Mouse (Mus musculus): ENCODE measurements around the gene Rin1. TPM values are rescaled to one million over a fixed set of nuclear protein-coding genes. Genes with fewer than 3 reads are reported as not detected.

Gene Rin1
- polyA plus RNA-seq (2012; fragmentation: generic; extraction: Trizol), result 10 to 100 TPM; 14.9 to 21.8 TPM

DNA sequence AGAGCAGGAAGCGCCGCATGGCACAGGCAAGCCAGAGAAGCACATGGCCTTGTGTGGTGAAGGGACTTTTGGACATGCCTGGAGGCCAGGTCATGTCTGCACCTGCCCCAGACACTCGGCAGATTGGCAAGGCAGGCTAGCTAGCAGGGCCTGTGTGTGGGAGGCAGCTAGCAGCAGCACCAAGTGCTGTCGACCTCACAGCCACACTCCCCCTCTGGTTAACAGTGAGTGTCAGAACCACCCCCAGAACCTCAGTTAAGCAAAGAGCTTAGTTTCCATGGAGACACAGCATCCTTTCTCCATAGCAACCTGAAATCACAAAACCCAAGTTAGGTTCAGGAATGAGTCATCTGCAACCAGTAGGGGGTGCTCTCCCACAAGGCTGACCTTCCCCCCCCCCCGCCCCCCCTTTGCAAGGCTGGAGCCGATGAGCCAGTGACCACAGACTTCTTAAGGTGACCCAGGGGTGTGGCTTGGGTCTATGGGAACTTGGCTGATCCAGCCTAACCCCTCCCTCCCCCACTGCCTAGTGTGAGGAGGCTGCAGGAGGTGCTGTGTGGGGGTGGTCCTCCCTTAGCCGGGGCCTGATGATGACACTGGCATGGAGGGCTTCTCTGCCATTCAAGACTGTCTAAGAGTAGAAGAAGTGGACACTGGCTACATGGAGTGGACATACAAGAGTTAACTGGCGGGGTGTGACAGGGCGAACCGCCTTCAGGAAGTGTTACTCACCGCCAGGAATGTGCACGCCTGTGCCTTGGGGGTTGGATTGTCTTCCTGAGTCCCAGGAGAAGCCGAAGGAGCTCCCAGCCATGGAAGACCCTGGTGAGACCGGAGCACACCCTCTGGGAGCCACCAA lies at the start of gene Rin1:
Gene Rin1 (plus strand): TSS at position 435 of the 859 bp plus-strand sequence.

GRCm38 (mm10) chr19:5023621-5024479 lies 26.4 kb upstream of the Rin1 start, which contains the start of gene Slc29a2:
Slc29a2 (plus strand) TSS chr19:5023860.

DNA sequence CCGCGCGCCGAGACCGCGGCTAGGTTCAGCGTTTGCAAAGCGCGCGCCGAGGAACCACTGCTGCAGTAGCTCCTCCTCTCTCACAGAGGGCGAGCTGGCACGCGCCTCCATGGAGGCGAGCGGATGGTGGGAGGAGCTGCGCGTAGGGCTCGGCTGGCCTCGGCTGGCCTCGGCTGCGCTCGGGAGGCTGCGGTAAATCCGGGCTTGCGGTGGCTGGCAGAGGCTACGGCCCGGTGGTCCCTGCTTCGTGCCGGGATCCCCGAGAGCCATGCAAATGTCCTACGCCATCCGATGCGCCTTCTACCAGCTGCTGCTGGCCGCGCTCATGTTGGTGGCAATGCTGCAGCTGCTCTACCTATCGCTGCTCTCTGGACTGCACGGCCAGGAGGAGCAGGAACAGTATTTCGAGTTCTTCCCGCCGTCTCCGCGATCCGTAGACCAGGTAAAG lies 11.5 kb upstream of the Rin1 start, which contains the start of the genes B4gat1 and AC124502.3:
Gene B4gat1 (plus strand): TSS at position 118 of the 448 bp plus-strand sequence.
Gene AC124502.3 (plus strand): TSS at position 183 of the 448 bp plus-strand sequence.

DNA sequence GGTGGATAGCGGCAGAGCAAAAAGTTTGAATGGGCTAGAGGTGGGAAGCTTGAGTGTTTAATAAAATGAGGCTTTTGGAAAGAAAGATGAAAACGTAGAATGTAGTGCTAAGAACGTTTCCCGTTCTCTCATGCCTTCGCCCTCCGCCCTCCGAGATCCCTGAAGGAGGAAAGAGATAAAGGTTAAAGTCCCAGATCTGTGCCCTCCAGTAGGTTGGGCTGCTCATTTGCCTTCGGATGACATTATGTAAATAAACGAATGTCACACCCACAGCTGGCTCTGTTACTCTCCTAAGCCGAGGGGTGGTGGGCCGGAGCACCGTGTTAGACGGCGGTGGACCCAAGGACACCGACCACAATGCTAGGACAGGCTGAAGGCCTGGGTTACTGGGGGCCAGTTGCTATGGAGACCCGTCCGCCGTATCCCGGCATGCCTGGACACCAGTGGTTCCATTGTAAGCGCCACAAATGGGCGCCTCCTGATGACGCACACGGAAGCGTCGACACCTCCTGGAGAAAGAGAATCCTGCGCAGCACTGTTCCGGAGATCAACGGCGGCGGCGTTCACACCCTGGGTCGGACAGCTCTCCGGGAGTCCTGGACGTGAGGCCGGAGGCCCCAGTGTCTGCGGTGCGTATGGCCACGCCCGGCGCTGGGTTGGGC lies 9.3 kb upstream of the Rin1 start, which contains the start of gene Brms1:
Gene Brms1 (plus strand): TSS at position 493 of the 662 bp plus-strand sequence.

GRCm38 (mm10) chr19:5067867-5068569 lies 17.7 kb downstream of the Rin1 start, which contains the start of gene Cd248:
Cd248 (plus strand) TSS chr19:5068078.

DNA sequence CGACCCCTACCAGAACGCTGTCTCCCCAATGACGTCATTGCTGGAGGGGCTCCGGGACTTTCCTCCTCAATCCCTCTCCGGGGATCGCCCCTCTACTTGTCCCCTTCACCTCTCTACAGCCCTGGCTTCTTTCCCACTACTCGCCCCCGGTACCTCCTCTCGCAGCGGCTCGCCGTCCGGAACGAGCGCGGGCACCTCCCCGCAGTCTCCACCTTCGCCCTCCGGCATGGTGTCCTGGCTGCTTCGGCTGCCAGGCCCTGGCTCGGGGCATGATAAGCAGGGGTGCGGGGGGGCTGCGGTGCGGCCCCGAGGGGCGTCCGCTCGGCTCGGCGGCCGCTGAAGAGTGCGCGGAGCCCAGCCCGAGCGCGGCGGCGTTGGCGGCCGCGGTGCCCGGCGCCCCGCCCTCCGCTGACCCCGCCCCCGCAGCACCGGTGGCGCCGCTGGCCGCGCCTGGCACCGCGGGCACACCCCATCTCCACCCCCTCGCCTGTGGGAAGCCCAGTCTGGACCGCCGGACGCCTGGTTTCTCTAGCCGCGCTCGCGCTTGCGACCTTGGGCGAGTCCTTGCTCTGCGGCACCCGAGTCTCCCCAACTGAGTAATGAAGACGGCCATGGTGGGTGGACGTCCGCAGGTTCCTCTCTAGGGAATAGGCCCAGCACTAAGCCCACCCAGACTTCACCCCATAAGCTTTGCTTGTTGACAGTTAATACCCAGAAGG lies 35.0 kb downstream of the Rin1 start, which contains the start of gene Tmem151a:
Gene Tmem151a (minus strand): TSS at position 387 of the 719 bp plus-strand sequence.

DNA sequence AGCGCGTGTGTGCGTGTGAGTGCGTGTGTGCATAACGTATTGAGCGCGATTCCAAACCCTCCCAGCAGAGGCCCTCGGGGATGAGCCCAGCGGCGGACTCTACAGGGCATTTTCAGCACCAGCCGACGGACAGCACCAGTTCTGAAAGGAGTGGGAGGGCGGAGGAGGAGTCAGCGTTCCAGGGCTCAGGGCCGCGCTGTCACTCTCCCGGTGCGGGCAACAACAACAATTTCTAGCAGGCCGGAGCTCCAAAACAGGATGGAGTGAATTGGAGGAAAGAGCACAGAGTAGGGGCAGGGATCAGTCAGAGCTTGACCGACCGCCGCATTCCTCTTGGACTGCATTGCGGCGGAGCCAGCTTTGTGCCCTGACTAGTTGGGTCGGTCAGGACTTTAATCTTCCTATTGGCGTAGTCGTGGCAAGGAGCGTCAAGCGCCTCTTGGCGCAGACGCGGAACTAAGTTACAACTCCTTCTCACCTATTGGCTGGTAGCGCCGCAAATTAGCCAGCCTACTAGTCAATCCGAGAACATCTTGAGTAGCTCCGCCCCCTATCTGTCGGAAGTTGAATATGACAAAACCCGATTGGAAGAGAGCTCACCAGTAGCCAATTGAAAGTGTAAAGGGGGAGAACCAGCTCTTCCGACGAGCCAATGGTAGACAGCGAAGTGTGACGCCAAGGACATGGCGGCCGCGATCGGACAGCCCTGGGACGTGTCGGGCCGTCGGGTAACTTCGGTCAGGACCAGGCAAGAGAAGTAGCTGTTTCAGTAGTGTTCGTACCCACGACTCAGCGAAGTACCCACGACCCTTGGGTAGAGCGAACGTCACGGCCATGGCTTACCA lies 37.8 kb downstream of the Rin1 start, which contains the start of gene Yif1a:
Gene Yif1a (plus strand): TSS at position 655 of the 845 bp plus-strand sequence.

GRCm38 (mm10) chr19:5098363-5099143 lies 48.3 kb downstream of the Rin1 start, which contains the start of gene Cnih2:
Cnih2 (minus strand) TSS chr19:5098521.

Other genes starting within 250 kb of the Rin1 start
- gene Gm21992, start 238.9 kb upstream of the Rin1 start, polyA plus RNA-seq (2012; fragmentation: generic; extraction: Trizol), result 10 to 100 TPM; 23.3 to 28.1 TPM
- gene Rbm14, start 238.8 kb upstream of the Rin1 start, polyA plus RNA-seq (2012; fragmentation: generic; extraction: Trizol), result 10 to 100 TPM; 48.9 to 59.1 TPM
- gene Ccs, start 211.1 kb upstream of the Rin1 start, polyA plus RNA-seq (2012; fragmentation: generic; extraction: Trizol), result 100 to 1,000 TPM in 1 of 2 experiments, 10 to 100 TPM in 1; 60.9 to 102 TPM
- gene Ccdc87, start 211.1 kb upstream of the Rin1 start, polyA plus RNA-seq (2012; fragmentation: generic; extraction: Trizol), result under 1 TPM; 0.02 to 0.20 TPM
- gene Ctsf, start 195.4 kb upstream of the Rin1 start, polyA plus RNA-seq (2012; fragmentation: generic; extraction: Trizol), result 1 to 10 TPM in 1 of 2 experiments, under 1 TPM in 1; 0.18 to 2.1 TPM
- gene Actn3, start 172.6 kb upstream of the Rin1 start, polyA plus RNA-seq (2012; fragmentation: generic; extraction: Trizol), result 1 to 10 TPM; 2.6 to 6.1 TPM
- 10 to 100 TPM in 1 of 2 experiments, 1 to 10 TPM in 1; 2.9 to 13.9 TPM for gene Zdhhc24, start 171.8 kb upstream of the Rin1 start, polyA plus RNA-seq (2012; fragmentation: generic; extraction: Trizol)
- 1 to 10 TPM; 1.3 to 5.5 TPM for gene Bbs1, start 143.9 kb upstream of the Rin1 start, polyA plus RNA-seq (2012; fragmentation: generic; extraction: Trizol)
- 10 to 100 TPM; 78.5 to 79.8 TPM for gene Dpp3, start 122.2 kb upstream of the Rin1 start, polyA plus RNA-seq (2012; fragmentation: generic; extraction: Trizol)
- gene Peli3, start 107.4 kb upstream of the Rin1 start, polyA plus RNA-seq (2012; fragmentation: generic; extraction: Trizol), result 1 to 10 TPM; 3.2 to 4.7 TPM
- 100 to 1,000 TPM in 1 of 2 experiments, 10 to 100 TPM in 1; 75.2 to 151 TPM for gene Mrpl11, start 88.3 kb upstream of the Rin1 start, polyA plus RNA-seq (2012; fragmentation: generic; extraction: Trizol)
- under 1 TPM; 0.01 to 0.11 TPM for gene Npas4, start 60.2 kb upstream of the Rin1 start, polyA plus RNA-seq (2012; fragmentation: generic; extraction: Trizol)
- gene Slc29a2, start 26.6 kb upstream of the Rin1 start, polyA plus RNA-seq (2012; fragmentation: generic; extraction: Trizol), result 1 to 10 TPM; 1.3 to 1.5 TPM
- gene B4gat1, start 11.7 kb upstream of the Rin1 start, polyA plus RNA-seq (2012; fragmentation: generic; extraction: Trizol), result 10 to 100 TPM; 18.7 to 79.2 TPM
- gene AC124502.3, start 11.6 kb upstream of the Rin1 start, polyA plus RNA-seq (2012; fragmentation: generic; extraction: Trizol), result 1 to 10 TPM in 1 of 2 experiments, under 1 TPM in 1; 0.95 to 3.4 TPM
- 10 to 100 TPM; 43.2 to 81.1 TPM for gene Brms1, start 9.1 kb upstream of the Rin1 start, polyA plus RNA-seq (2012; fragmentation: generic; extraction: Trizol)
- 100 to 1,000 TPM; 106 to 492 TPM for gene Cd248, start 17.6 kb downstream of the Rin1 start, polyA plus RNA-seq (2012; fragmentation: generic; extraction: Trizol)
- gene Tmem151a, start 35.0 kb downstream of the Rin1 start, polyA plus RNA-seq (2012; fragmentation: generic; extraction: Trizol), result 1 to 10 TPM; 3.1 to 4.6 TPM
- 100 to 1,000 TPM; 137 to 166 TPM for gene Yif1a, start 38.1 kb downstream of the Rin1 start, polyA plus RNA-seq (2012; fragmentation: generic; extraction: Trizol)
- 10 to 100 TPM in 1 of 2 experiments, 1 to 10 TPM in 1; 2.5 to 10.3 TPM for gene Cnih2, start 48.0 kb downstream of the Rin1 start, polyA plus RNA-seq (2012; fragmentation: generic; extraction: Trizol)
- 100 to 1,000 TPM; 192 to 232 TPM for gene Rab1b, start 56.6 kb downstream of the Rin1 start, polyA plus RNA-seq (2012; fragmentation: generic; extraction: Trizol)
- gene Klc2, start 68.1 kb downstream of the Rin1 start, polyA plus RNA-seq (2012; fragmentation: generic; extraction: Trizol), result 10 to 100 TPM; 16.7 to 20.6 TPM
- 10 to 100 TPM in 1 of 2 experiments, 1 to 10 TPM in 1; 7.7 to 24.1 TPM for gene Pacs1, start 222.6 kb downstream of the Rin1 start, polyA plus RNA-seq (2012; fragmentation: generic; extraction: Trizol)
- 100 to 1,000 TPM; 155 to 206 TPM for gene Sf3b2, start 245.0 kb downstream of the Rin1 start, polyA plus RNA-seq (2012; fragmentation: generic; extraction: Trizol)
- gene Gal3st3, start 247.8 kb downstream of the Rin1 start, polyA plus RNA-seq (2012; fragmentation: generic; extraction: Trizol), result under 1 TPM; 0.01 to 0.04 TPM